Mouse (Mus musculus): ENCODE measurements around the gene Vdr.

The Vdr gene

GRCm38 (mm10) chr15:97844037-97845034, 66.1 kb downstream of the Vdr start, which contains the start of gene Hdac7:
TSS of gene Hdac7 (minus strand) at chr15:97844502.
- ChIA-PET POLR2A (interaction anchor here in 2 of 4 experiments (0.8 to 1.8 kb wide), 2 partner anchors 11 to 15 kb away, joined by 3 to 7 read pairs; no protein-coding TSS in a partner anchor), CTCF (interaction anchor here in 3 of 4 experiments (0.6 to 1.2 kb wide), 5 partner anchors 8 to 119 kb away, joined by 3 read pairs; partner anchors contain the start of gene Tmem106c (in 1 of the 3))

GRCm38 (mm10) chr15:97843247-97843651, 67.2 kb downstream of the Vdr start:
- POLR2A ChIA-PET, result interaction anchor here in 1 of 4 experiments (1.8 kb wide), 1 partner anchor 10 kb away, joined by 7 read pairs; no protein-coding TSS in a partner anchor
- CTCF ChIA-PET, result no interaction called here

GRCm38 (mm10) chr15:97842058-97842457, 68.4 kb downstream of the Vdr start:
- CTCF ChIA-PET, result interaction anchor here in 3 of 4 experiments (0.7 to 3.5 kb wide), 5 partner anchors 8 to 122 kb away, joined by 3 to 18 read pairs (median 3); partner anchors contain the start of gene Tmem106c (in 1 of the 3)
- POLR2A ChIA-PET, result interaction anchor here in 2 of 4 experiments (0.6 to 1.8 kb wide), 3 partner anchors 9 to 1117 kb away, joined by 3 to 7 read pairs (median 3); no protein-coding TSS in a partner anchor

GRCm38 (mm10) chr15:97841383-97841782, 69.0 kb downstream of the Vdr start:
- ChIA-PET CTCF (interaction anchor here in 1 of 4 experiments (1.4 to 3.5 kb wide), 3 partner anchors 8 to 57 kb away, joined by 3 to 18 read pairs (median 4); no protein-coding TSS in a partner anchor), POLR2A (no interaction called here)

GRCm38 (mm10) chr15:97840781-97841180, 69.6 kb downstream of the Vdr start:
- ChIA-PET CTCF (interaction anchor here (0.6 to 6.3 kb wide), 11 partner anchors 9 to 534 kb away, joined by 3 to 51 read pairs (median 5); partner anchors contain the start of gene Tmem106c (in 1 of the 4)), POLR2A (interaction anchor here in 2 of 4 experiments (0.6 to 3.0 kb wide), 4 partner anchors 12 to 1690 kb away, joined by 3 to 14 read pairs (median 4); no protein-coding TSS in a partner anchor)

GRCm38 (mm10) chr15:97839991-97840455, 70.4 kb downstream of the Vdr start:
- POLR2A ChIA-PET, result interaction anchor here in 3 of 4 experiments (0.6 to 3.0 kb wide), 7 partner anchors 10 to 1689 kb away, joined by 3 to 14 read pairs (median 3); no protein-coding TSS in a partner anchor
- CTCF ChIA-PET, result interaction anchor here in 3 of 4 experiments (0.8 to 6.3 kb wide), 12 partner anchors 10 to 535 kb away, joined by 3 to 51 read pairs (median 4); partner anchors contain the start of gene Tmem106c (in 1 of the 3)

- ChIA-PET CTCF (interaction anchor here in 3 of 4 experiments (1.1 to 6.3 kb wide), 6 partner anchors 10 to 63 kb away, joined by 3 to 51 read pairs (median 12); no protein-coding TSS in a partner anchor), POLR2A (interaction anchor here in 2 of 4 experiments (0.6 to 3.0 kb wide), 4 partner anchors 10 to 19 kb away, joined by 3 to 14 read pairs (median 3); no protein-coding TSS in a partner anchor)
Observed at GRCm38 (mm10) chr15:97839473-97839872, 71.0 kb downstream of the Vdr start.

- POLR2A ChIA-PET, result interaction anchor here in 2 of 4 experiments (1.2 to 3.0 kb wide), 3 partner anchors 10 to 11 kb away, joined by 3 to 14 read pairs (median 3); no protein-coding TSS in a partner anchor
- CTCF ChIA-PET, result interaction anchor here in 3 of 4 experiments (1.1 to 6.3 kb wide), 5 partner anchors 11 to 62 kb away, joined by 3 to 51 read pairs (median 17); no protein-coding TSS in a partner anchor
Observed at GRCm38 (mm10) chr15:97839012-97839411, 71.4 kb downstream of the Vdr start.

GRCm38 (mm10) chr15:97838395-97838794, 72.0 kb downstream of the Vdr start:
- ChIA-PET POLR2A (interaction anchor here in 2 of 4 experiments (0.7 to 3.0 kb wide), 4 partner anchors 9 to 153 kb away, joined by 4 to 14 read pairs (median 5); no protein-coding TSS in a partner anchor), CTCF (interaction anchor here in 2 of 4 experiments (3.5 to 6.3 kb wide), 2 partner anchors 11 to 12 kb away, joined by 18 to 51 read pairs; no protein-coding TSS in a partner anchor)

GRCm38 (mm10) chr15:97837491-97838061, 72.9 kb downstream of the Vdr start:
- ChIA-PET POLR2A (interaction anchor here in 2 of 4 experiments (0.7 to 1.5 kb wide), 5 partner anchors 9 to 152 kb away, joined by 3 to 5 read pairs (median 4); no protein-coding TSS in a partner anchor), CTCF (interaction anchor here (0.6 to 6.3 kb wide), 7 partner anchors 12 to 173 kb away, joined by 3 to 51 read pairs (median 5); no protein-coding TSS in a partner anchor)

- ChIA-PET POLR2A (interaction anchor here in 3 of 4 experiments (0.6 to 1.3 kb wide), 9 partner anchors 9 to 1452 kb away, joined by 3 to 4 read pairs (median 3); partner anchors contain the start of gene Tmem106c (in 1 of the 3)), CTCF (interaction anchor here (0.6 to 6.3 kb wide), 9 partner anchors 13 to 172 kb away, joined by 3 to 51 read pairs (median 5); partner anchors contain the start of gene Tmem106c (in 1 of the 4))
Observed at GRCm38 (mm10) chr15:97836894-97837247, 73.6 kb downstream of the Vdr start.

- POLR2A ChIA-PET, result interaction anchor here in 3 of 4 experiments (0.6 to 1.3 kb wide), 8 partner anchors 9 to 1452 kb away, joined by 3 to 4 read pairs (median 3); partner anchors contain the start of gene Tmem106c (in 1 of the 3)
- CTCF ChIA-PET, result interaction anchor here (0.6 to 6.3 kb wide), 10 partner anchors 8 to 636 kb away, joined by 3 to 51 read pairs (median 4); partner anchors contain the start of genes Hdac7 (in 1 of the 4) and Tmem106c (in 1 of the 4)
Observed at GRCm38 (mm10) chr15:97836153-97836893, 74.1 kb downstream of the Vdr start.

- POLR2A ChIA-PET, result interaction anchor here in 2 of 4 experiments (1.5 to 2.1 kb wide), 2 partner anchors 10 to 45 kb away, joined by 4 to 7 read pairs; no protein-coding TSS in a partner anchor
- CTCF ChIA-PET, result interaction anchor here in 2 of 4 experiments (0.5 to 2.2 kb wide), 4 partner anchors 17 to 687 kb away, joined by 3 to 13 read pairs (median 4); no protein-coding TSS in a partner anchor
Observed at GRCm38 (mm10) chr15:97832764-97833479, 77.5 kb downstream of the Vdr start.

GRCm38 (mm10) chr15:97831987-97832640, 78.3 kb downstream of the Vdr start:
- POLR2A ChIA-PET, result interaction anchor here in 2 of 4 experiments (1.5 to 2.1 kb wide), 2 partner anchors 11 to 45 kb away, joined by 4 to 7 read pairs; no protein-coding TSS in a partner anchor

More at GRCm38 (mm10) chr15:97831987-97832640, 78.3 kb downstream of the Vdr start:
- CTCF ChIA-PET, result interaction anchor here in 2 of 4 experiments (1.9 to 2.2 kb wide), 2 partner anchors 18 kb away, joined by 6 to 13 read pairs; no protein-coding TSS in a partner anchor

Data from embryonic stem cell, embryonic (primary cell).